21 mouse cellular contexts compared by ENCODE assay signal in genomic region chr4:14297701-14298100, GRCm38 (mm10).
DNase-seq lines count a peak whose midpoint lies in the region; ATAC-seq lines count a peak whose summit lies in the region.
"Had no signal": no experiment of that assay in that cellular context is flagged by ENCODE, and none has a peak within 500 bp of the region (broad histone marks: within the 10 kb centered on the region; RNA-seq: fewer than 3 reads in every experiment).

No protein-coding gene starts in this region.

- H3K9me3 ChIP-seq in hindbrain, embryonic 15.5 days = no peaks in the 10 kb centered on the region
- no peaks in the 10 kb centered on the region for H3K9me3 ChIP-seq in hindbrain, embryonic 11.5 days (ENCODE audit: control insufficient read depth, low read length)
- H3K9me3 ChIP-seq in neural tube, embryonic 13.5 days = no peaks in the 10 kb centered on the region
- H3K9me3 ChIP-seq: embryonic facial prominence, embryonic 15.5 days; heart, embryonic 15.5 days had no signal

- peak; percentile 5 to 6 for DNase-seq in cerebellum, postnatal 36 days
- no peak for DNase-seq in cerebellum, adult 9-10 months
- no peak for DNase-seq in hindbrain, embryonic 11.5 days (ENCODE audit: low spot score)
- no peak for DNase-seq in neural tube, embryonic 10.5 days (ENCODE audit: extremely low spot score, low spot score)
- DNase-seq in c-Kit-positive CD71-positive TER-119-positive erythroid progenitor cells, embryonic 14.5 days (ENCODE audit: low spot score) = no peak
- DNase-seq: adrenal gland, postnatal 25 days; cerebellum, adult 18-20 months; heart, postnatal 36 days; kidney, adult 2 months; layer of hippocampus, adult 9-11 months; liver, postnatal 0 days; thymus, adult 2 months had no signal

- H3K4me1 ChIP-seq in hindbrain, embryonic 15.5 days (replicated peaks) = peaks cover 2% of the 10 kb centered on the region; the same call in 1 of the 2 replicates
- H3K4me1 ChIP-seq in hindbrain, embryonic 11.5 days (replicated peaks; ENCODE audit: control insufficient read depth, insufficient read depth, low read length) = no peaks in the 10 kb centered on the region
- peaks cover 8% of the 10 kb centered on the region for H3K4me1 ChIP-seq in neural tube, embryonic 13.5 days (replicated peaks)
- H3K4me1 ChIP-seq: heart, embryonic 15.5 days had no signal

- H3K27ac ChIP-seq in hindbrain, embryonic 15.5 days (replicated peaks) = no peak overlapping the region
- H3K27ac ChIP-seq in hindbrain, embryonic 11.5 days (ENCODE audit: low read depth, low read length) = no peak overlapping the region
- H3K27ac ChIP-seq in neural tube, embryonic 13.5 days (replicated peaks) = no peak overlapping the region
- H3K27ac ChIP-seq: embryonic facial prominence, embryonic 15.5 days; heart, embryonic 15.5 days; kidney, postnatal 0 days; macrophage had no signal

- H3K4me3 ChIP-seq in hindbrain, embryonic 15.5 days = no peak overlapping the region
- H3K4me3 ChIP-seq in hindbrain, embryonic 11.5 days (ENCODE audit: low read depth, low read length) = no peak overlapping the region
- H3K4me3 ChIP-seq in neural tube, embryonic 13.5 days = no peak overlapping the region
- H3K4me3 ChIP-seq: embryonic facial prominence, embryonic 15.5 days; heart, embryonic 15.5 days had no signal

- 59% methylated on average over 9 of the region's 9 CpGs for WGBS in hindbrain, embryonic 15.5 days
- 65% methylated on average over 9 of the region's 9 CpGs for WGBS in hindbrain, embryonic 11.5 days
- WGBS in neural tube, embryonic 13.5 days = 66% methylated on average over 9 of the region's 9 CpGs

- H3K36me3 ChIP-seq in hindbrain, embryonic 15.5 days = no peaks in the 10 kb centered on the region
- H3K36me3 ChIP-seq in hindbrain, embryonic 11.5 days (ENCODE audit: control insufficient read depth, insufficient read depth, low read length) = no peaks in the 10 kb centered on the region
- H3K36me3 ChIP-seq in neural tube, embryonic 13.5 days = no peaks in the 10 kb centered on the region
- H3K36me3 ChIP-seq: embryonic facial prominence, embryonic 15.5 days; heart, embryonic 15.5 days had no signal

- no peak for ATAC-seq in hindbrain, embryonic 15.5 days (ENCODE audit: low FRiP score, low read depth)
- ATAC-seq in hindbrain, embryonic 11.5 days (ENCODE audit: low FRiP score) = no peak
- ATAC-seq in neural tube, embryonic 13.5 days (ENCODE audit: low read depth) = no peak
- ATAC-seq: CD4-positive, CD25-positive, alpha-beta regulatory T cell, adult 4 months; liver, postnatal 0 days; lung, postnatal 0 days had no signal

- H3K27me3 ChIP-seq in hindbrain, embryonic 15.5 days = no peaks in the 10 kb centered on the region
- H3K27me3 ChIP-seq in hindbrain, embryonic 11.5 days (ENCODE audit: control insufficient read depth, insufficient read depth, low read length) = no peaks in the 10 kb centered on the region
- H3K27me3 ChIP-seq in neural tube, embryonic 13.5 days = no peaks in the 10 kb centered on the region
- H3K27me3 ChIP-seq: embryonic facial prominence, embryonic 15.5 days; heart, embryonic 15.5 days had no signal

- no peak overlapping the region for H3K9ac ChIP-seq in hindbrain, embryonic 15.5 days
- H3K9ac ChIP-seq in hindbrain, embryonic 11.5 days (ENCODE audit: low read depth, low read length) = no peak overlapping the region
- H3K9ac ChIP-seq in neural tube, embryonic 13.5 days = no peak overlapping the region
- H3K9ac ChIP-seq: embryonic facial prominence, embryonic 15.5 days; heart, embryonic 15.5 days; liver, postnatal 0 days had no signal

- H3K4me2 ChIP-seq in hindbrain, embryonic 15.5 days = peak overlapping the region; percentile 30; the same call in 1 of the 2 replicates
- H3K4me2 ChIP-seq in hindbrain, embryonic 11.5 days (replicated peaks; ENCODE audit: low read depth, low read length) = no peak overlapping the region
- peak overlapping the region; percentile 7; the same call in 1 of the 2 replicates for H3K4me2 ChIP-seq in neural tube, embryonic 13.5 days
- H3K4me2 ChIP-seq: embryonic facial prominence, embryonic 15.5 days; heart, embryonic 15.5 days; liver, embryonic 11.5 days had no signal

Comparison
In these comparisons a context has a peak if more than half of its experiments do, and no peak if none do; other contexts are left out.
1. DNase-seq: peak in cerebellum, postnatal 36 days (2 of 2); none in cerebellum, adult 9-10 months (single experiment), hindbrain, embryonic 11.5 days (single experiment), neural tube, embryonic 10.5 days (single experiment) and c-Kit-positive CD71-positive TER-119-positive erythroid progenitor cells, embryonic 14.5 days (single experiment).